Mouse (Mus musculus): Measurements from ENCODE around the gene Pomp. TPM values are rescaled to one million over a fixed set of nuclear protein-coding genes. Genes with fewer than 3 reads are reported as not detected.

The Pomp gene
- polyA plus RNA-seq, 1 experiment from 2014 or later, result 492 TPM

DNA sequence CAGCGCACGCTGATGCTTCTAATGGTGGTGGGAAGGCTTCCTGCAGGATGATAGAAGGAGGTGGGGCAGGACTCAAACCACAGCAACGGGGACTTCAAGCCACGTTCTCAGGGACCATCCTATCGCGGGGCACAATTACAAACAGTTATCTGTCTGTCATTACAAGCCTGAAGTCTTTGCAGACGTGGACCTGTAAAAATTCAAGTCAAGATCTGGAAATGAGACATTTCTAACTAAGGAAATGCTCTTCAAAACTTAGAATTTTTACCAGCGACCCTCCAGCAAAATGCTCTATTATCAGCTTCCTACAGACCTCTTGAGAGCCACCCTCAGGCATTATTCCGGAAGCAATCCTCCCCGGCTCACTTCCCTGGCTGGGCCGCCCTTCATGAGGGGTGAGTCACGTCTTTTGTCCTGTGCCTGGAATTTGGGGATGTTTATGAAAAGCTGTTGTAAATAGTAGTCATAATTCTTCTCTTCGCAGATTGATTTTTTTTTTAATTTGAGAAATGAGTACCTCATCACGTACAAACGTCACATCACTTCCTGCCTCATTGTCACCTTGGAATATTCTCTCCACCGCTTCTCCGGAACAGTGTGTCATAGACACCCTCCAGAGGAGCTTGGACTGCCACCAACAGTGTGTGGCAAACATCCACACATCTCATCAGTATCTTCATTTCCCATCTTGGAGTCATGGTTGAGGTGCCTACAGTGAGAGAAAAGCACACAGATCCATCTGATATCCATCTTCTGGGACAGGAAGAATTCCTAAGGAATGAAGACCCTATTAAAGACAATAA is 58.0 kb downstream of the Pomp start:
- H3K9ac ChIP-seq (ENCODE audit: low read length), result no peak overlapping the region
- no peaks in the 10 kb centered on the region for H3K9me3 ChIP-seq (ENCODE audit: control insufficient read depth, low read length)
- H3K27me3 ChIP-seq (ENCODE audit: control insufficient read depth, insufficient read depth, low read length), result no peaks in the 10 kb centered on the region
- whole genome bisulfite sequencing, result 80% methylated on average over 17 of the region's 17 CpGs
- no peak for ATAC-seq (replicated peaks; ENCODE audit: low FRiP score)
- DNase-seq (ENCODE audit: low spot score), result no peak
- no peaks in the 10 kb centered on the region for H3K36me3 ChIP-seq (ENCODE audit: control insufficient read depth, insufficient read depth, low read length)
- no peak overlapping the region for H3K4me2 ChIP-seq (ENCODE audit: low read depth, low read length, severe bottlenecking)
- no peak overlapping the region for H3K27ac ChIP-seq (ENCODE audit: low read depth, low read length)
- H3K4me3 ChIP-seq (ENCODE audit: low read depth, low read length), result no peak overlapping the region
- H3K4me1 ChIP-seq (replicated peaks; ENCODE audit: control insufficient read depth, insufficient read depth, low read length), result no peaks in the 10 kb centered on the region

DNA sequence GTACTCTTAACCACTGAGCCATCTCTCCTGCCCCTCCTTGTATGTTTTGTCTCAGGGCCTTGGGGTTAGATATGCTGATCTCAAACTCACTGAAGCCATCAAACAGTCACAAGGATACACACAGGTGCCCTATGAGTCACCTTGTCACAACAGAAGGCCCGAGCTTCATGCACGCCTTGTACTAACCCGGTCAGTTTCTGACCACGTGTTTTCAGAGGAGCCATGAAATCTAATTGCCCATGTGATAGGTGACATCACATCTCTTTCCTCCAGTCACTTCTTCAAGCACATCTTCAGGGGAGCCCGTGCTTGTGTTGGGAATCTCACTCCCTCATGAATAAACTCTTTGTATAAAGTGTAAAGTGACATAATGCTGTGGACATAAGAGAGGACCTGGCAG is 64.4 kb downstream of the Pomp start:
- H3K36me3 ChIP-seq (ENCODE audit: control insufficient read depth, insufficient read depth, low read length), result no peaks in the 10 kb centered on the region
- no peak overlapping the region for H3K4me2 ChIP-seq (ENCODE audit: low read depth, low read length, severe bottlenecking)
- WGBS, result 85% methylated on average over 5 of the region's 5 CpGs
- H3K4me1 ChIP-seq (replicated peaks; ENCODE audit: control insufficient read depth, insufficient read depth, low read length), result no peaks in the 10 kb centered on the region
- ATAC-seq (replicated peaks; ENCODE audit: low FRiP score) (no peak), DNase-seq (ENCODE audit: low spot score) (no peak)
- no peaks in the 10 kb centered on the region for H3K9me3 ChIP-seq (ENCODE audit: control insufficient read depth, low read length)
- no peaks in the 10 kb centered on the region for H3K27me3 ChIP-seq (ENCODE audit: control insufficient read depth, insufficient read depth, low read length)
- no peak overlapping the region for H3K4me3 ChIP-seq (ENCODE audit: low read depth, low read length)
- H3K9ac ChIP-seq (ENCODE audit: low read length), result no peak overlapping the region
- H3K27ac ChIP-seq (ENCODE audit: low read depth, low read length), result no peak overlapping the region

Other genes with a start within 250 kb of the Pomp start
- gene Flt1, start 134.4 kb upstream of the Pomp start, polyA plus RNA-seq (2014; fragmentation: Nextera tagmentation; extraction: Ambion mirVana), result 10.1 and 11.9 TPM in 2 replicates
- 3.0 and 5.3 TPM in 2 replicates for gene Slc46a3, start 34.4 kb downstream of the Pomp start, polyA plus RNA-seq (2014; fragmentation: Nextera tagmentation; extraction: Ambion mirVana)
- 8.1 and 8.4 TPM in 2 replicates for gene Mtus2, start 96.9 kb downstream of the Pomp start, polyA plus RNA-seq (2014; fragmentation: Nextera tagmentation; extraction: Ambion mirVana)

All from forebrain, embryonic 11.5 days (tissue).